Mouse (Mus musculus) intestine, postnatal 0 days (tissue): ENCODE results near the gene Fbxl18. TPM values are rescaled to one million over a fixed set of nuclear protein-coding genes. Genes with fewer than 3 reads are reported as not detected.

ENCODE experiments used
- ATAC-seq: fragments of 200-750 bp; cut with Nextera tagmentation; 2 replicates; pipeline ENCODE4 v1.8.0; 2017; ENCODE audit warnings: mild to moderate bottlenecking, moderate TSS enrichment, moderate library complexity
- H3K27ac ChIP-seq: fragments of 300-500 bp; sonication (generic); 2 replicates; pipeline ENCODE4 v1.5.1; 2014; ENCODE audit warnings: mild to moderate bottlenecking, low read depth, low read length, moderate library complexity
- H3K27me3 ChIP-seq: fragments of 300-500 bp; sonication (generic); replicated peaks from 2 replicates; pipeline ENCODE4 v1.6.1; 2014; ENCODE audit warnings: low read length, mixed read lengths; ENCODE audit not compliant: control insufficient read depth, insufficient read depth
- H3K36me3 ChIP-seq: fragments of 300-500 bp; sonication (generic); 2 replicates; pipeline ENCODE4 v1.6.1; 2014; ENCODE audit warnings: mild to moderate bottlenecking, moderate library complexity; ENCODE audit not compliant: control insufficient read depth, insufficient read depth
- H3K4me1 ChIP-seq: fragments of 300-500 bp; sonication (generic); replicated peaks from 2 replicates; pipeline ENCODE4 v1.6.1; 2014; ENCODE audit warnings: antibody characterized with exemption, low read length, mixed read lengths; ENCODE audit not compliant: control insufficient read depth, insufficient read depth
- H3K4me2 ChIP-seq: fragments of 300-500 bp; sonication (generic); replicated peaks from 2 replicates; pipeline ENCODE4 v1.6.1; 2014; ENCODE audit warnings: low read depth, mild to moderate bottlenecking, moderate library complexity
- H3K4me3 ChIP-seq: fragments of 300-500 bp; sonication (generic); 2 replicates; pipeline ENCODE4 v1.5.1; 2014; ENCODE audit warnings: low read depth, low read length
- H3K9ac ChIP-seq: fragments of 300-500 bp; sonication (generic); 2 replicates; pipeline ENCODE4 v1.6.1; 2014; ENCODE audit warnings: mild to moderate bottlenecking, low read depth, low read length
- H3K9me3 ChIP-seq: fragments of 300-500 bp; sonication (generic); 2 replicates; pipeline ENCODE4 v1.6.1; 2016; ENCODE audit warnings: mixed run types; ENCODE audit not compliant: control insufficient read depth
- CTCF ChIP-seq: sonication (generic); IDR thresholded peaks from 2 replicates; pipeline ENCODE4 v1.5.1; 2016; ENCODE audit warnings: low read depth, mild to moderate bottlenecking, control low read depth, antibody characterized with exemption, moderate library complexity
- WGBS: fragments of 180-500 bp; shearing (Covaris S2); extraction: QIAGEN DNeasy Blood & Tissue Kit; methylation state at CpG from one replicate; pipeline ENCODE4 v1.1.7; 2014; 5-methylcytosine and 5-hydroxymethylcytosine counted together
- polyA plus RNA-seq: library from polyadenylated mRNA; unstranded; fragments of >200 nt; fragmentation: Nextera tagmentation; extraction: Ambion mirVana; gene quantifications from 2 replicates; pipeline ENCODE4 v1.2.1, GENCODE M21; 2015

Gene Fbxl18
- polyA plus RNA-seq, 1 experiment from 2014 or later, result 5.6 TPM

DNA sequence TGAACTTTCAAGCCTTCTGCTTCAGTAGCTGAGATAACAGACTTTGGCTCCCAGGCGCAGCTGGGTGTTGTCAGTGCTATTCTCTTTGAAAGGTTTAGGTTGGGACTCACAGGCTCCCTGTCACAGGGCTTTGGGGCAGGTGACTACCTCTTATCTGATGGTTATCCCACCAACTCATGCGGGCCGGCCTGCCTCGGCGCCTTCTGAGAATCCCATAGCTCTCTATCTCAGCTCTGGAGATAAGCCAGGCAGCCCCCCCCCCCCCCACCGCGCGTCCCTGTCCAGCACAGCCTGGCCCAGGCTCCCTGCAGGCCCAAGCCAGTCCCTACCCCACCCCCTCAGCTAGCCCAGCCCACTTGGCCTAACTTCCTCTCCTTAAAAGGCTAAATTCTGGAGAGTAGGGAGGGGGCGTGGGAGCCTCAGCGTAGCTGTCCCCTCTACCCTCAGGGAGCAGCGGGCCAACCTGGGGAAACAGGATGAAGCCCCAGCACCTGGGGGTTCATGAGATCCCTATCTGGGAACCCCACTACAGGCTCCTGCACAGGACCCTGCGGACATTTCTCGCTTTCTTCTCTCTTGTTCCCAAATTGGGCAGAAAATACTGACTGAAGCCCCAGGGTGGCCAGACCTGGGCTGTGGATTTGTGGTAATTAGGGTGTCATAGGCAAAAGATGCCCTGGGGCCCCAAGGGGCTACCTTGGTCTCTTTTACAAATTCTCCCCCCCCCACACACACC, 31.2 kb upstream of the Fbxl18 start:
- Histone ChIP-seq H3K36me3 (no peaks in the 10 kb centered on the region), H3K4me3 (no peak overlapping the region), H3K27me3 (no peaks in the 10 kb centered on the region), H3K27ac (peak overlapping the region; percentile 70), H3K4me2 (peak overlapping the region; percentile 21; the same call in 1 of the 2 replicates), H3K9me3 (no peaks in the 10 kb centered on the region), H3K9ac (no peak overlapping the region), H3K4me1 (peaks cover 17% of the 10 kb centered on the region)
- ATAC-seq, result no peak
- WGBS, result 28% methylated on average over 13 of the region's 13 CpGs
- no peak for TF ChIP-seq CTCF

- Histone ChIP-seq H3K27ac (peak overlapping the region; percentile 94), H3K4me3 (no peak overlapping the region), H3K9ac (no peak overlapping the region), H3K4me1 (peaks cover 20% of the 10 kb centered on the region), H3K9me3 (no peaks in the 10 kb centered on the region), H3K27me3 (no peaks in the 10 kb centered on the region), H3K4me2 (no peak overlapping the region), H3K36me3 (no peaks in the 10 kb centered on the region)
- TF ChIP-seq CTCF, result 0 out of 2 replicates have a peak, but pooled peaks have one; percentile 13
- WGBS, result 46% methylated on average over 12 of the region's 12 CpGs
- peak; percentile 77 for ATAC-seq
Observed at GRCm38 (mm10) chr5:142924336-142924959, 29.2 kb upstream of the Fbxl18 start.

DNA sequence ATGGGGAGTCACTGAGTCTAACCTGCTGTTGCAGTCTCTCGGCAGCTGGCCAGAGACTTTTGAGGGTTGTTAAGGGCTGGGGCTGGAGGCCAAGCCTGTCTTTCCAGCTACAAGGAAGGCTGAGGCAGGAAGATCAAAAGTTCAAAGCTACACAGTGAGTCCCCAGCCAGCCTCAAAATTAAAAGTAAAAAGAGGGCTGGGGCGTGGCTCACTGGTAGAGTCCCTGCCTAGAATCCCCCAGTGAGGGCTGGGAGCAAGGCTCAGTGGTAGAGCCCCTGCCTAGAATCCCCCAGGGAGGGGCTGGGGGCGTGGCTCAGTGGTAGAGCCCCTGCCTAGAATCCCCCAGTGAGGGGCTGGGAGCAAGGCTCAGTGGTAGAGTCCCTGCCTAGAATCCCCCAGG, 28.6 kb upstream of the Fbxl18 start:
- WGBS, result 46% methylated on average over 3 of the region's 3 CpGs
- no peak overlapping the region for H3K4me2 ChIP-seq
- ATAC-seq, result no peak

DNA sequence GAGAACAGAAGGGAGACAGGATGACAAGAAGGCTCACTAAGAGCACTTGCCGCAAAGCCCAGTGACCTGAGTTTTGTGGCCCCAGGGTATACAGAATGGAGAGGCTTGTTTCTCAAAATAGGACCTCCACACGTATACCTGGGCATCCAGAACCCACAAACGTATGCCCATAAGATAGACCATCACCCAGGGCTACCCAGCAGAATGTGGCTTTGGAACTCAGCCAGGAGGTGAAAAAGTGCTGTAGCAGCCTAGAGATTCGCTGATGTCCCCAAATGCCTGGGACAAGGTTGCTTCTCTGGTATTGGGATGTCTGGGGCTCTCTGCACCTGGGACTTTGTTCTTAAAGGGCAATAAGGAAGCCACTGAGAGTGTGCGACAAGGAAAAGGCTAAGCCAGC, 27.0 kb upstream of the Fbxl18 start:
- Histone ChIP-seq H3K27ac (peak overlapping the region; percentile 94), H3K4me1 (peaks cover 16% of the 10 kb centered on the region; the same call in 1 of the 2 replicates), H3K4me3 (no peak overlapping the region), H3K27me3 (no peaks in the 10 kb centered on the region), H3K36me3 (no peaks in the 10 kb centered on the region), H3K9ac (no peak overlapping the region), H3K9me3 (no peaks in the 10 kb centered on the region), H3K4me2 (peak overlapping the region; percentile 31)
- WGBS, result 38% methylated on average over 5 of the region's 5 CpGs
- ATAC-seq, result peak; percentile 8; the same call in 1 of the 2 replicates
- TF ChIP-seq CTCF, result no peak

More for the DNA sequence above, 28.6 kb upstream of the Fbxl18 start:
- Histone ChIP-seq H3K9ac (no peak overlapping the region), H3K36me3 (no peaks in the 10 kb centered on the region), H3K9me3 (no peaks in the 10 kb centered on the region), H3K4me3 (no peak overlapping the region), H3K27ac (peak overlapping the region; percentile 94), H3K4me1 (peaks cover 18% of the 10 kb centered on the region), H3K27me3 (no peaks in the 10 kb centered on the region)
- TF ChIP-seq CTCF, result no peak

GRCm38 (mm10) chr5:142921074-142921459, 25.8 kb upstream of the Fbxl18 start:
- Histone ChIP-seq H3K36me3 (no peaks in the 10 kb centered on the region), H3K27me3 (no peaks in the 10 kb centered on the region), H3K4me1 (peaks cover 10% of the 10 kb centered on the region; the same call in 1 of the 2 replicates), H3K9ac (no peak overlapping the region), H3K4me2 (peak overlapping the region; percentile 32), H3K27ac (peak overlapping the region; percentile 94), H3K9me3 (no peaks in the 10 kb centered on the region), H3K4me3 (no peak overlapping the region)
- 23% methylated on average over 6 of the region's 6 CpGs for WGBS
- no peak for TF ChIP-seq CTCF
- peak; percentile 46 for ATAC-seq

GRCm38 (mm10) chr5:142920311-142921073, 25.3 kb upstream of the Fbxl18 start:
- peak; percentile 54 for TF ChIP-seq CTCF
- Histone ChIP-seq H3K4me3 (no peak overlapping the region), H3K4me2 (peak overlapping the region; percentile 32), H3K36me3 (no peaks in the 10 kb centered on the region), H3K27me3 (no peaks in the 10 kb centered on the region), H3K9ac (no peak overlapping the region), H3K4me1 (peaks cover 10% of the 10 kb centered on the region; the same call in 1 of the 2 replicates), H3K9me3 (no peaks in the 10 kb centered on the region), H3K27ac (peak overlapping the region; percentile 94)
- 17% methylated on average over 8 of the region's 8 CpGs for WGBS
- peak; percentile 92 for ATAC-seq
